Mouse (Mus musculus): ENCODE measurements around the gene Prkn. TPM values are rescaled to one million over a fixed set of nuclear protein-coding genes. Genes with fewer than 3 reads are reported as not detected.
A peak's percentile ranks its signal among the peaks of the same experiment; 100 is the strongest.

Prkn gene
- total RNA-seq, 2 experiments from 2014 or later, result 8.7 to 10.8 TPM

DNA sequence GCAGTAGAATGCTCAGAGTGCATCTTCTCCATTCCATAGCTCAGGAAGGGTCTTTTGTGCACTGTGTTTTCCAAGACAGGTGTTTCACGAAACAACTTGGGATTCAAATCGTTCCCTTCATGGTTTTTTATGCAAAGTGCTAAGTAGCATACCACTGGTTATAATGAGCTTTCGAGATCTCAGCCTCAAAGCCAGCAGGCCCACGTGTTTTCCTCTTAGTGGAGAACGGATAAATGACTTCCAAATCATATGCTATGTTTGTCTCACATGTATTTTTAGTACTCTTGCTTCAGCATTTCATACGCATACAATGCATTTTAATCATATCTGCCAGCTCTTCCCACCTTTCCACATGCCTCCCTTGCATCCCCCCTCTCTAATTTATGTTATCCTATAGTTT lies 1021.0 kb downstream of the Prkn start:
- DNase-seq, result no peak

- no peak for DNase-seq
Observed at GRCm38 (mm10) chr17:11862360-11862759, 1022.2 kb downstream of the Prkn start.

DNA sequence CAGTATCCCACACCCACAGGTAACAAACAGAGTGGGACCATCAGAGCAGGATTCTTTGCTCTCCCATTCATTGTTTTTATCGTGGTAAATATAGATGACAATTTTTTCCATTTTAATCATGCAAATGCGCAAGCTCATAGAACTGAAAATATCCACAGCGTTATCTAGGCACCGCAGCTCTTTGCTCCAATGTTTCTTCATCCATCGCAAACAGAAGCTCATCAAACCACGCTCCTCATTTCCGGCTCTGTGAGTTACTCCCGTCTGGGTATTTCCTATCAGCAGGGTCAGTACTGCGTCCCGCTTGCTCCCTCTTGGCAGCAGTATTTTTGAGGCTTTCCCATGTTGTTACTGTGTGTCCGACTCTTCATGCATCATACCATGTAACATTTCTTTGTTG lies 1022.8 kb downstream of the Prkn start:
- DNase-seq, result no peak

DNA sequence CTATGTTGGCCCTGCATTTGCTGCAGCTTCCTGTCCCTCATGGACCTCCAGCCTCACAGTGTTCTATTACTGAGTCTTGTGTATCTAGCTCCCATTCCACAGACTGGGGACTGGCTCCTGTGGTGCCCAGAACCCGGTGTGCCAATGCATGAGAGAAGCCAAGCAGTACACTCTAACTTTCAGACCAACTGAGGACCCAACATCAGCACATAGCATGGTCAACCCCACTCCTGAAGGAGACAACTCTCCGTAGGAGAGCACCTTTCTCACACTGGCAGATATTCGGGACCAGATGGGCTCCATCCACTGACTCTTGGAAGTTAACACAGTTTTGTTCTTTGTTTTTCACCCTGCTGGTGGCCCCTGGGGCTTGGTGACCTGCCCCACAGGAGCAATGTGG lies 1026.0 kb downstream of the Prkn start:
- DNase-seq, result no peak

DNA sequence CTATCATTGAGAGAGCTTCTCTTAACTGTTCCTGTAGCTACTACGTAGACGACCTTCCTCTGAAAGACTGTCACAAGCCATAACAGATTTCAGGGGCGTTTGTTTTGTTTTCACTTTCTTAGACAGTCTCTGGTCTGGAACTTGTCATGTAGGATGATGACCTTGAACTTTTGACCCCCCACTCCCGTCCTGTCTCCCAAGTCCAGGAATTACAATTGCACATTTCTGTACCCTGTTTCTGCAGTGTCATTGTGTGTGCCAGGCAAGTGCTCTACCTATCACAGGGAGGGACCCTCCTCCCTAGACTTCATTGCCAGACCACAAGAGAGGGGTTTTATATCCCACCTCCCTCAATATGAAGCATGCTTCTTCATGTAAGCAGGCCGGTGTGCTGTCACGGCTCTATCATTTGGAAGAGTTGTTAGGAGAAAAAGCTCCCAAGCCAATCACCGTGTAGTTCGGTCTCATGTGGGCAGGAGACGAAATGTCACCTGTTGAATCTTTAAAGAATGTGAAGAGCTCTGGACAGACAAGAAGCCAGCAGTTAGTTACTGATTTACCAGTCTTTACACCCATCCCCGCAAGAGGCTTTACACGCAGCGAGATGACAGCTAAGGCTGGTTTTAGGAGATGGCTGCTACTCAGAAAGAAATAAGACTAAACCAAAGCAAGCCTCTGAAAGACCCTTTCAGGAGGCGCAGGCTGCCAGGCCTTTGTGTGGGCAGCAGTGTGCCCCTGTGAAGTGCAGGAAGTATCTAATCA lies 1027.3 kb downstream of the Prkn start:
- no peak for DNase-seq

DNA sequence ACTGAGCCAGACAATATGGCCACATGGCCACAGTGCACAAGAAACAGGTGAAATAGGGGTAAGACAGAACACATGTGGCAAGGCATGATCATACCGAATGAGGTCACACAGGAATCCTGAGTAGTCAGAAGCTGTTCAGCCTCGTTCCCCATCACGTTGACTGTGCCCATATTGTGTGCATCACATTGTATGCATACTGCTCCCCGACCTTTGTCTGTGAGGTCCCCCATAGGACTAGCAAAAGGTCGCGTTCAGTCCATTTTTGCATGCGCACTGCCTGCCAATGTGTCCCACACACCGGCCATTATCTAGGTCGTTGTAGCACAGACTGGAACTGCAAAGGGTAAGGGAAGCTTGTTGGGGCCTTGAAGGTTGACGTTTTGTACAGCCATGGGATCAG lies 1030.4 kb downstream of the Prkn start:
- no peak for DNase-seq

GRCm38 (mm10) chr17:11876240-11876639 lies 1036.1 kb downstream of the Prkn start:
- no peak for DNase-seq

- DNase-seq, result no peak
Observed at GRCm38 (mm10) chr17:11881110-11881820, 1041.1 kb downstream of the Prkn start.

GRCm38 (mm10) chr17:11885601-11886000 lies 1045.4 kb downstream of the Prkn start:
- no peak for DNase-seq

DNA sequence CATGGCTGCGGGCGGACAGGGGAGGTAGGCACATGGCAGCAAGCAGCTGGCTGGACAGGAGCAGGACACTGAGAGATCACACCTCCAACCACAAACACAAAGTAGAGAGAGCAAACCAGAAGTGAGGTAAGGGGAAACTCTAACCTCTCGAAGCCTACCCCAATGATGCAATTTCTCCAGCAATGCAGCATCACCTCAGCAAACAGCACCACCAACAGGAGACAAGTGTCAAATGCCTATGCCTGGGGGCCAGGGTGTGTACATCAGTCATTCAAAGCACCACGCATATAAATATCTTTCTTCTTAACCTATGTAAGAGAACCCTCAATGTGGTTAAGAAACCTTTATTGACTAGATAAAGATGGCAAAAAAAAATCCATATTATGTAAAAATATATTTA lies 1046.8 kb downstream of the Prkn start:
- no peak for DNase-seq

- DNase-seq, result no peak
Observed at GRCm38 (mm10) chr17:11887591-11888205, 1047.5 kb downstream of the Prkn start.

- DNase-seq, result no peak
Observed at GRCm38 (mm10) chr17:11888806-11889205, 1048.6 kb downstream of the Prkn start.

- no peak for DNase-seq
Observed at GRCm38 (mm10) chr17:11900300-11900699, 1060.1 kb downstream of the Prkn start.

DNA sequence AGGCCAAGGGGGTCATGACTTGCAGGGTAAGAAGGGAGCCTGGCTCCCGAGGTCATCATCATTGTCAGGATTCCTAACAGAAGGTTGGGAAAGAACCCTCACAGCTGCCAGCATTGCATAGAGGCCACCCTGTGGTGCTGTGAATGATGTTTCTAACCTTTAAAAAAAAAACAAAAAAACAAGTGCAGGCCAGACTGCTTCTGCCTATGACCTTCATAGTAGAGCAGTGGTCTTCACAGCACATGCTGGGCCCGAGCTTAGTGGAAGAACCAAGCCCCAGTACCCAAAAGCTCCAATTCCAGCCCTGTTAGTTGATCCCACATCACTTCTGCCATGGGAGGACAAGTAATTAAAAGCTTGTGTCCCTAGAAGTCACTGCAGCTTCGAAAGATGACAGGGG lies 1061.5 kb downstream of the Prkn start:
- no peak for DNase-seq

GRCm38 (mm10) chr17:11903001-11903400 lies 1062.8 kb downstream of the Prkn start:
- peak; percentile 57 for DNase-seq

- no peak for DNase-seq
Observed at GRCm38 (mm10) chr17:11910668-11911398, 1070.6 kb downstream of the Prkn start.

GRCm38 (mm10) chr17:11912136-11912535 lies 1072.0 kb downstream of the Prkn start:
- DNase-seq, result no peak

GRCm38 (mm10) chr17:11912872-11913365 lies 1072.7 kb downstream of the Prkn start:
- DNase-seq, result peak; percentile 29

DNA sequence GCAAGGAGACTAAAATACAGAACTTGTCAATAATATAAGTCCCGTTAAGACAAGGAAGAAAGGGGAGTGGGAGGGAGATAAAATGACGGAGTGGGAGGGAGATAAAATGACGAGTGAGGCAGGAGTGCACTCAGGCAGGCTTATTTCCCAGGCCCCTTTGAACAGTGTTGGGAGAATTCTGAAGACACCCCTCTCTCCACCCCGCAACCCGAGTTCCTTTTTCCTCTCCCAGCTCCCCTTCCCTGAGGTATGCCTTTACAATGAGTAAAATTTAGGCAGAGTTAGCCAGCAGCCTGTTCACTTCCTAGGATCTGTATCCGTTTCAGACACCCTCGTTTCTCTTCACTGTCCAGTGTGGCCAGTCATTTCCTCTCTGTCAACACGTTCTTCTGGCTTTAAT lies 1073.4 kb downstream of the Prkn start:
- no peak for DNase-seq

GRCm38 (mm10) chr17:11914451-11914850 lies 1074.3 kb downstream of the Prkn start:
- DNase-seq, result no peak

DNA sequence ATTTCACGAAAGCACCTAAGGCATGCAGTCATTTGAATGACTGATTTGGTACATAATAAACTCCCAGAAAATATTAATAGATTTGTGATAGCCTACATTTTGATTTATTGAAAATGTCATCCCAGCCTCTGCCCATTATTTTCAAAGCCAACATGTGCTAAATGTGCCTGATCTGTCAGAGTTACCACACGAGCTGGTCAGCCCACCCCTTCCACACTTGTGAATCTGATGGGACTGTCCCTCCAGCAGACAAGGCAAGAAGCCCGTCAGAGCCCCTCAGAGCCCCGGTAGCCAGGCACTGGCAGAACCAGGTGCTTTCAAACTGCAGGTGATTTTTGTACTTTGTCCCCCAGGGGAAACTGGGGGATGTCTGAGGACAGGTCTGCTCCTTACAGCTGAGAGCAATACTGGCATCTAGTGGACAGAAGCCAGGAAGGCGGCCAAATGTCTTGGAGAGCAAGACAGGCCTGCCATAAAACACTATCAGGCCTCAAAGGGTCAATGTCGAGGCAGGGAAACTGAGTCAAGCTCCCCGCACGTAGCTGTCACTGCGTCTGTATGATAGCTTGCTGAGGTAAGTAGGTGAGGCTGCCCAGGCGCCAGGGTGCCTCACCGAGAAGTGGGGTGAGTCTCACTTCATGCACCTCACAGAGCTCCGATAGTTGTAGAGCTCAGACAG lies 1078.1 kb downstream of the Prkn start:
- peak; percentile 30 for DNase-seq

GRCm38 (mm10) chr17:11919581-11919980 lies 1079.4 kb downstream of the Prkn start:
- DNase-seq, result no peak

Measured in adrenal gland, postnatal 10 days (tissue).